Mouse (Mus musculus) MEL (cell line): ENCODE results near the gene Frmd5. TPM values are rescaled to one million over a fixed set of nuclear protein-coding genes. Genes with fewer than 3 reads are reported as not detected.

Experiments used
- DNase-seq: peaks from one replicate; pipeline ENCODE4 v3.0.0; 2011; ENCODE audit warnings: low read depth, low spot score
- H3K27ac ChIP-seq: 2 replicates; pipeline ENCODE4 v1.5.1; 2012; ENCODE audit warnings: low read depth, mild to moderate bottlenecking, control low read depth, low read length, moderate library complexity; ENCODE audit not compliant: control insufficient read depth
- H3K27me3 ChIP-seq, 2 experiments: fragments of 150-350 bp in 1 of 2; sonication (generic) in 1 of 2; 2 replicates each; pipeline ENCODE4 v1.6.1; 2012; ENCODE audit warnings: low read length in 2 of 2, mild to moderate bottlenecking in 2 of 2, improper control_type of control experiment in 1 of 2, moderate library complexity in 1 of 2; ENCODE audit not compliant: insufficient read depth in 2 of 2, control insufficient read depth in 1 of 2
- H3K36me3 ChIP-seq, 2 experiments: 2 replicates each; pipeline ENCODE4 v1.6.1; 2012 to 2014; ENCODE audit warnings: low read length in 2 of 2, improper control_type of control experiment in 1 of 2, inconsistent platforms in 1 of 2, mild to moderate bottlenecking in 1 of 2; ENCODE audit not compliant: insufficient read depth in 2 of 2, control insufficient read depth in 1 of 2
- H3K4me1 ChIP-seq, 2 experiments: fragments of 150-350 bp in 1 of 2; sonication (generic) in 1 of 2; 2 replicates each; pipeline ENCODE4 v1.6.1; 2012; ENCODE audit warnings: low read length in 2 of 2, improper control_type of control experiment in 1 of 2, mild to moderate bottlenecking in 1 of 2; ENCODE audit not compliant: insufficient read depth in 2 of 2, control insufficient read depth in 1 of 2
- H3K4me3 ChIP-seq, 2 experiments: fragments of 150-350 bp in 1 of 2; sonication (generic) in 1 of 2; 2 replicates each; pipeline ENCODE4 v1.5.1; 2012; ENCODE audit warnings: low read depth in 2 of 2, low read length in 2 of 2, mild to moderate bottlenecking in 2 of 2, moderate library complexity in 2 of 2, control low read depth in 1 of 2, improper control_type of control experiment in 1 of 2; ENCODE audit not compliant: control insufficient read depth in 1 of 2, insufficient read depth in 1 of 2
- H3K79me2 ChIP-seq: 2 replicates; pipeline ENCODE4 v1.6.1; 2012; ENCODE audit warnings: mild to moderate bottlenecking, low read length, moderate library complexity; ENCODE audit not compliant: control insufficient read depth, poor library complexity, insufficient read depth
- H3K9ac ChIP-seq: 2 replicates; pipeline ENCODE4 v1.6.1; 2012; ENCODE audit warnings: low read depth, mild to moderate bottlenecking, control low read depth, low read length, moderate library complexity; ENCODE audit not compliant: control insufficient read depth, poor library complexity, severe bottlenecking
- H3K9me3 ChIP-seq: fragments of 150-350 bp; sonication (generic); replicated peaks from 2 replicates; pipeline ENCODE4 v1.6.1; 2012; ENCODE audit warnings: mild to moderate bottlenecking, low read length, improper control_type of control experiment, moderate library complexity; ENCODE audit not compliant: insufficient read depth
- CTCF ChIP-seq, 3 experiments: IDR thresholded peaks in 2 of 3; conservative IDR thresholded peaks in 1 of 3; 2 replicates each; pipeline ENCODE4 v1.5.1; 2011 to 2012; ENCODE audit warnings: low read length in 3 of 3, low read depth in 2 of 3, mild to moderate bottlenecking in 2 of 3, improper control_type of control experiment in 1 of 3, inconsistent platforms in 1 of 3, mixed read lengths in 1 of 3, moderate library complexity in 1 of 3; ENCODE audit not compliant: control insufficient read depth in 1 of 3, insufficient read depth in 1 of 3, poor library complexity in 1 of 3, severe bottlenecking in 1 of 3
- E2F4 ChIP-seq: IDR thresholded peaks from 2 replicates; pipeline ENCODE4 v1.6.1; 2011; ENCODE audit warnings: low read depth, low read length, improper control_type of control experiment, borderline replicate concordance
- EP300 ChIP-seq, 2 experiments: IDR thresholded peaks; 2 replicates each; pipeline ENCODE4 v1.6.1; 2011; ENCODE audit warnings: improper control_type of control experiment in 2 of 2, low read length in 2 of 2, low read depth in 1 of 2, mild to moderate bottlenecking in 1 of 2
- GATA1 ChIP-seq: IDR thresholded peaks from 2 replicates; pipeline ENCODE4 v1.6.1; 2011; ENCODE audit warnings: low read depth, low read length, improper control_type of control experiment
- JUND ChIP-seq: IDR thresholded peaks from 2 replicates; pipeline ENCODE4 v1.6.1; 2011; ENCODE audit warnings: low read depth, mild to moderate bottlenecking, improper control_type of control experiment, low read length
- KAT2A ChIP-seq: conservative IDR thresholded peaks from 2 replicates; pipeline ENCODE4 v1.6.1; 2012; ENCODE audit warnings: low read depth, low read length, improper control_type of control experiment, inconsistent platforms
- MAFK ChIP-seq: IDR thresholded peaks from 2 replicates; pipeline ENCODE4 v1.6.1; 2011; ENCODE audit warnings: low read depth, mild to moderate bottlenecking, low read length, improper control_type of control experiment, borderline replicate concordance
- MAX ChIP-seq: IDR thresholded peaks from 2 replicates; pipeline ENCODE4 v1.6.1; 2011; ENCODE audit warnings: low read length, improper control_type of control experiment
- MAZ ChIP-seq: IDR thresholded peaks from 2 replicates; pipeline ENCODE4 v1.6.1; 2012; ENCODE audit warnings: low read depth, mild to moderate bottlenecking, inconsistent platforms, low read length, improper control_type of control experiment
- POLR2A ChIP-seq, 2 experiments: IDR thresholded peaks; 2 replicates each; pipeline ENCODE4 v1.6.1; 2011 to 2012; ENCODE audit warnings: low read length in 2 of 2, mild to moderate bottlenecking in 2 of 2, control low read depth in 1 of 2, improper control_type of control experiment in 1 of 2, low read depth in 1 of 2, moderate library complexity in 1 of 2; ENCODE audit not compliant: control insufficient read depth in 1 of 2, insufficient read depth in 1 of 2, poor library complexity in 1 of 2
- POLR2AphosphoS2 ChIP-seq: IDR thresholded peaks from 2 replicates; pipeline ENCODE4 v1.6.1; 2011; ENCODE audit warnings: low read length, improper control_type of control experiment
- POLR2AphosphoS5 ChIP-seq: IDR thresholded peaks from 2 replicates; pipeline ENCODE4 v1.6.1; 2012; ENCODE audit warnings: low read depth, borderline replicate concordance, mild to moderate bottlenecking, inconsistent platforms, low read length, moderate library complexity, mixed read lengths
- SIN3A ChIP-seq: IDR thresholded peaks from 2 replicates; pipeline ENCODE4 v1.6.1; 2012; ENCODE audit warnings: low read length, improper control_type of control experiment, inconsistent platforms
- UBTF ChIP-seq: IDR thresholded peaks from 2 replicates; pipeline ENCODE4 v1.6.1; 2012; ENCODE audit warnings: low read depth, mild to moderate bottlenecking, inconsistent platforms, low read length, improper control_type of control experiment, moderate library complexity, borderline replicate concordance; ENCODE audit not compliant: insufficient read depth
- USF1 ChIP-seq: IDR thresholded peaks from 2 replicates; pipeline ENCODE4 v1.6.1; 2014; ENCODE audit warnings: low read depth, mild to moderate bottlenecking, inconsistent platforms, low read length, improper control_type of control experiment, moderate library complexity
- ZC3H11A ChIP-seq: IDR thresholded peaks from 2 replicates; pipeline ENCODE4 v1.6.1; 2012; ENCODE audit warnings: low read depth, mild to moderate bottlenecking, inconsistent platforms, low read length, improper control_type of control experiment
- ZKSCAN1 ChIP-seq: IDR thresholded peaks from 2 replicates; pipeline ENCODE4 v1.6.1; 2012; ENCODE audit warnings: low read depth, mild to moderate bottlenecking, inconsistent platforms, low read length, improper control_type of control experiment, moderate library complexity
- ZNF384 ChIP-seq: IDR thresholded peaks from 2 replicates; pipeline ENCODE4 v1.6.1; 2012; ENCODE audit warnings: low read depth, mild to moderate bottlenecking, inconsistent platforms, low read length, improper control_type of control experiment
- polyA plus RNA-seq, 2 experiments: library from polyadenylated mRNA; stranded (reverse) in 1 of 2; unstranded in 1 of 2; fragments of >175 nt in 1 of 2; fragments of >200 nt in 1 of 2; gene quantifications; 2 replicates each; pipeline versions ENCODE4 v1.2.1 to v1.2.4; 2012; ENCODE audit warnings: low replicate concordance in 2 of 2, low read depth in 1 of 2; ENCODE audit not compliant: insufficient read length in 2 of 2, insufficient read depth in 1 of 2, missing spikeins in 1 of 2
- total RNA-seq: library from RNA; depleted of rRNA; stranded (reverse); fragments of 300-350 nt; gene quantifications from 2 replicates; pipeline ENCODE4 v1.2.3, GENCODE M21; 2012

The Frmd5 gene
- total and polyA plus RNA-seq, 3 experiments = 0.04 to 0.15 TPM; not detected in 1

DNA sequence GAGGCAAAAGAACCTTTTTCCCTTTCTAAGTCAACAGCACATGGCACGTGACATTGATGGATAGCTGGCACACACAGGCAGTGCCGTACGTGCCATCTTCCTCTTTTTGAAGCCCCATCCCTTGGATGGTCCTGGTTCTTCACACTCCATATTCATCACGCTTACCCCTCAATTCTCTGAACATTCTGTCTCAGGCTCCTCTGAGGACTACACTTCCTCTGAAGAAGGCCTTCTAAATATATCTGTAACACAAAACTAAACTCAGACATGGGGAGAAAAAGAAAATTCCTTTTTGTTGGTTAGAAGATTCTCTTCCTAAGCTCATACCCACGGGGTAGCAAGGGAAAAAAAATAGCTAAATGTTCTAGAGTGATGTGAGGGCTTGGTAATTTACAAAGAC lies 131.0 kb downstream of the Frmd5 start:
- Histone ChIP-seq H3K4me3 (no peak overlapping the region), H3K27me3 (peaks cover 6 to 9% of the 10 kb centered on the region in 2 experiments), H3K79me2 (no peaks in the 10 kb centered on the region), H3K9ac (no peak overlapping the region), H3K27ac (no peak overlapping the region), H3K4me1 (no peaks in the 10 kb centered on the region), H3K9me3 (no peaks in the 10 kb centered on the region), H3K36me3 (no peaks in the 10 kb centered on the region)
- no peak for DNase-seq
- TF ChIP-seq MAFK = no peak
- TF ChIP-seq EP300 (IDR thresholded peaks at IDR 0.05; ENCODE audit: low read depth in 1 of 2, low read length in 2 of 2) = no peak

GRCm38 (mm10) chr2:121675136-121675535 lies 131.8 kb downstream of the Frmd5 start:
- peaks cover 6 to 9% of the 10 kb centered on the region in 2 experiments for H3K27me3 ChIP-seq
- no peak overlapping the region for H3K9ac ChIP-seq
- H3K4me3 ChIP-seq = no peak overlapping the region
- no peaks in the 10 kb centered on the region for H3K9me3 ChIP-seq
- no peak overlapping the region for H3K27ac ChIP-seq
- TF ChIP-seq MAFK = no peak
- TF ChIP-seq UBTF = no peak
- TF ChIP-seq SIN3A = no peak
- no peak for TF ChIP-seq CTCF (IDR thresholded peaks at IDR 0.05 in 2 of 3, conservative IDR thresholded peaks at IDR 0.05 in 1 of 3; ENCODE audit: control insufficient read depth in 1 of 3, insufficient read depth in 1 of 3, low read depth in 2 of 3, low read length in 3 of 3, poor library complexity in 1 of 3, severe bottlenecking in 1 of 3)
- TF ChIP-seq MAX = no peak
- no peak for TF ChIP-seq ZC3H11A
- no peak for TF ChIP-seq GATA1
- TF ChIP-seq MAZ = no peak
- TF ChIP-seq ZNF384 = no peak
- TF ChIP-seq ZKSCAN1 = no peak
- no peak for TF ChIP-seq POLR2A (IDR thresholded peaks at IDR 0.05; ENCODE audit: control insufficient read depth in 1 of 2, insufficient read depth in 1 of 2, low read depth in 1 of 2, low read length in 2 of 2, poor library complexity in 1 of 2)
- no peak for TF ChIP-seq USF1
- no peak for TF ChIP-seq E2F4
- no peak for TF ChIP-seq JUND
- TF ChIP-seq POLR2AphosphoS5 = no peak
- no peak for TF ChIP-seq KAT2A
- no peak for TF ChIP-seq POLR2AphosphoS2
- no peaks in the 10 kb centered on the region for H3K79me2 ChIP-seq
- DNase-seq = no peak
- no peaks in the 10 kb centered on the region for H3K36me3 ChIP-seq
- no peaks in the 10 kb centered on the region for H3K4me1 ChIP-seq
